Mouse (Mus musculus): ENCODE measurements around the gene Syce2. TPM values are rescaled to one million over a fixed set of nuclear protein-coding genes. Genes with fewer than 3 reads are reported as not detected.

Gene Syce2
- polyA plus RNA-seq, 1 experiment from 2014 or later = 86.2 TPM

DNA sequence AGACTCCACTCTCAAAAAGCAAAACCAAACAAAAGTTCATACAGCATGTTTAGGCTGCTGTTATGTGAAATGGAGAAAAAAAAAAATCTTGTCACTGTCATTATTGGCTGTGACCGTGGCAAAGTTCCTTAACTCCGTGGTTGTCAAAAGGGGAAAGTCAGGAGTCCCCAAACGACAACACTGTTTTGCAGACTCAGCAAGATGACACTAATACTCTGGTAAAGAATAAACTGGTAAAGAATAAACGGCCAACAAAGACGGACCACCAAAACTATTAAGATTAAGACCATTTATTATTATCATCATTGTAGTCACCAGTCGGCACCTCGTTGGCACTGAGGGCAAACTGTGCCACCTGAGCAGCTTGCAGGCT, 32.0 kb upstream of the Syce2 start:
- DNase-seq (ENCODE audit: low spot score) (no peak), ATAC-seq (replicated peaks; ENCODE audit: low FRiP score) (no peak)
- 4% methylated on average over 7 of the region's 7 CpGs for WGBS
- Histone ChIP-seq H3K36me3 (ENCODE audit: control insufficient read depth, insufficient read depth, low read length) (peaks cover 33% of the 10 kb centered on the region; the same call in 1 of the 2 replicates), H3K4me2 (ENCODE audit: low read depth, low read length, severe bottlenecking) (peak overlapping the region; percentile 65), H3K4me1 (replicated peaks; ENCODE audit: control insufficient read depth, insufficient read depth, low read length) (peaks cover 17% of the 10 kb centered on the region), H3K4me3 (ENCODE audit: low read depth, low read length) (peak overlapping the region; percentile 97), H3K27ac (ENCODE audit: low read depth, low read length) (peak overlapping the region; percentile 77), H3K9ac (ENCODE audit: low read length) (peak overlapping the region; percentile 95), H3K9me3 (ENCODE audit: control insufficient read depth, low read length) (no peaks in the 10 kb centered on the region), H3K27me3 (ENCODE audit: control insufficient read depth, insufficient read depth, low read length) (no peaks in the 10 kb centered on the region)

DNA sequence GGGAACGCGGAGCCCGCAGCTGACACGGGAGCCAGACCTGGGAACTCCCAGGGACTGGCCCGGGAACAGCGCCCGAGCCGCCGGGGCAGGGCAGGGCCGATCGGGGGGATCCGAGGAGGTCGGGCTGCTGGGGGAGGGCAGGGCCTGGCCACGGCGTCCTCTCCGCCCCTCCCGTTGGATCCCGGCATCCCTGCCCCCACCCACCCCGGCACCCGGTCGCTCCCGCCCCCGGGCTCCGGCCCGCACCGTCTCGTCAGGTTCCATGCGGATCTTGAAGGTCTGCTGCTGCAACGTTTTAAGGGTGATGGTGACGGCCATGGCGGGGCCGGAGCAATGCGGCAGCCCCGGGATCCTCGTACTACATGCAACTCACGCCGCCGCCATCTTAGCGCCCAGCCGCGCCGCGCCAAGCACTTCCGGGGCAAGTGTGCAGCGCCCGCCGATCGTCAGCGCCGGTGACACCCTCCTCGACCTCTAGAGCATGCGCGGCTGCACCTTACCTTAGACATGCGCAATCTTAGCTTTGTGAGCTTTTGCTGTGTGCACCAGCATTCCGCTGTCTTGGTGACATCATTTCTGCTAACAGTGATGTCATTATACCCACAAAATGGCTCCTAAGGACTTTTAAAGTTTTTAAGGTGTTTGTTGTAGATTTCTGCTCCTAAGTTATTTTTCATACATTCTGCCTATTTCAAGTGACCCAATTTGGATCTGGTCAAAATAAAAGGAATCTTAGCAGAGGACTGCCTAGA, 31.5 kb upstream of the Syce2 start, which contains the start of gene Rad23a:
Gene Rad23a (minus strand): TSS at position 418 of the 752 bp plus-strand sequence.
- H3K27me3 ChIP-seq (ENCODE audit: control insufficient read depth, insufficient read depth, low read length) = no peaks in the 10 kb centered on the region
- ATAC-seq (replicated peaks; ENCODE audit: low FRiP score) = peak; percentile 95
- peak within 1 kb of the TSS; percentile 77 for H3K27ac ChIP-seq (ENCODE audit: low read depth, low read length)
- H3K9me3 ChIP-seq (ENCODE audit: control insufficient read depth, low read length) = no peaks in the 10 kb centered on the region
- under 1% methylated on average over 53 of the region's 55 CpGs for WGBS
- H3K4me3 ChIP-seq (ENCODE audit: low read depth, low read length) = peak within 1 kb of the TSS; percentile 97
- peaks cover 17% of the 10 kb centered on the region for H3K4me1 ChIP-seq (replicated peaks; ENCODE audit: control insufficient read depth, insufficient read depth, low read length)
- peaks cover 35% of the 10 kb centered on the region; the same call in 1 of the 2 replicates for H3K36me3 ChIP-seq (ENCODE audit: control insufficient read depth, insufficient read depth, low read length)
- H3K9ac ChIP-seq (ENCODE audit: low read length) = peak within 1 kb of the TSS; percentile 95
- peak within 1 kb of the TSS; percentile 65 for H3K4me2 ChIP-seq (ENCODE audit: low read depth, low read length, severe bottlenecking)
- peak; percentile 95 for DNase-seq (ENCODE audit: low spot score)

DNA sequence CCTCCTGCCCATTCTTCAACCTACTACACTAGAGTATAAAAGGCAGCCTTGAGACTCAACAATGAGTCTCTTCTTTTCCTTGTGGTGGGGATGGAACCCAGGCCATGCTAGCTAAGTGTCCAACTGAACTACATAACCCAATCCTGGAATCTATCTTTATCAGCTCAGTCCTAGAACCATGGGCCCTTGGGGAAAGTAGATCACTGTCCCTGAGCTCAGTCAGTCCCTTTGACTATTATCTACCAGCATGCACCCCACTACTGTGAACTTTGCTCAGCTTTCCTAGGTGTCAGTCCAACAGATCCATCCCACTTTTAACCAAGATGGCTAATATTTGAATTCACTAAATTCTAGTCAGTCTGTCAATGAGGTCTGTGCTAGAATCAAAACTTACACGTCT, 30.4 kb upstream of the Syce2 start:
- Histone ChIP-seq H3K4me2 (ENCODE audit: low read depth, low read length, severe bottlenecking) (no peak overlapping the region), H3K4me3 (ENCODE audit: low read depth, low read length) (no peak overlapping the region), H3K9me3 (ENCODE audit: control insufficient read depth, low read length) (no peaks in the 10 kb centered on the region), H3K27ac (ENCODE audit: low read depth, low read length) (no peak overlapping the region), H3K36me3 (ENCODE audit: control insufficient read depth, insufficient read depth, low read length) (peaks cover 35% of the 10 kb centered on the region; the same call in 1 of the 2 replicates), H3K27me3 (ENCODE audit: control insufficient read depth, insufficient read depth, low read length) (no peaks in the 10 kb centered on the region), H3K4me1 (replicated peaks; ENCODE audit: control insufficient read depth, insufficient read depth, low read length) (peaks cover 17% of the 10 kb centered on the region), H3K9ac (ENCODE audit: low read length) (no peak overlapping the region)
- WGBS = 85% methylated on average over 1 of the region's 1 CpGs
- no peak for DNase-seq (ENCODE audit: low spot score)
- ATAC-seq (replicated peaks; ENCODE audit: low FRiP score) = no peak

DNA sequence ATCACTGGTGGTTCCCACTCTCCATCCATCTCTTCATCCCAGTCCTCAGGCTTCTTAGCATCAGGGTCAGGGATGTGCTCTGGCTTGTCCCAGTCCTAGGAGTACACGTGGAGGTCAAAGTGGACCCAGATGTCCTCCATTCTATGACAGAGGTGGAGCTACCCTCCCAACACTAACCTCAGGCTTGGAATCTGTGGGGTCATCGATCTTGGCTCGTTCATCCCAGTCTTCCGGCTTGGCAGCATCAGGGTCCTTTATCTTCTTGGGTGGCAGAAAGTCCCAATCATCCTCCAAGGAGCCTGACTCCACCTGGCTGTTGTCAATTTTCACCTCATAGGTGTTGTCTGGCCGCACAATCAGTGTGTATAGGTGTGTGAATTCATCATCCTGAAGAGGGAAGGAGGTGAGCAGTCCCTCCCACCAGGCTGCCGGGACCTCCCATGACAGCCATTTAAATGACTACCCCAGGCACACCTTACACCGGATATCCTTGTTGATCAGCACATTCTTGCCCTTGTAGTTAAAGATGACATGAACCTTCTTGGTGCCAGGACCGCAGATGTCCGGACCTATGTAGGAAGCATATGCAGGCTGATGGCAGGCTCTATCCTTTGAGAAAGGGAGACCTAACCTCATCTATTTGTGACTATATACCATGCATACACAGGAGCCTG, 27.4 kb upstream of the Syce2 start:
- H3K9me3 ChIP-seq (ENCODE audit: control insufficient read depth, low read length) = no peaks in the 10 kb centered on the region
- peaks cover 19% of the 10 kb centered on the region for H3K4me1 ChIP-seq (replicated peaks; ENCODE audit: control insufficient read depth, insufficient read depth, low read length)
- 88% methylated on average over 9 of the region's 9 CpGs for WGBS
- DNase-seq (ENCODE audit: low spot score) (no peak), ATAC-seq (replicated peaks; ENCODE audit: low FRiP score) (no peak)
- H3K36me3 ChIP-seq (ENCODE audit: control insufficient read depth, insufficient read depth, low read length) = peaks cover 30% of the 10 kb centered on the region; the same call in 1 of the 2 replicates
- H3K4me3 ChIP-seq (ENCODE audit: low read depth, low read length) = peak overlapping the region; percentile 98
- no peak overlapping the region; the same call in 1 of the 2 replicates for H3K9ac ChIP-seq (ENCODE audit: low read length)
- no peaks in the 10 kb centered on the region for H3K27me3 ChIP-seq (ENCODE audit: control insufficient read depth, insufficient read depth, low read length)
- H3K4me2 ChIP-seq (ENCODE audit: low read depth, low read length, severe bottlenecking) = peak overlapping the region; percentile 85; the same call in 1 of the 2 replicates
- no peak overlapping the region for H3K27ac ChIP-seq (ENCODE audit: low read depth, low read length)

DNA sequence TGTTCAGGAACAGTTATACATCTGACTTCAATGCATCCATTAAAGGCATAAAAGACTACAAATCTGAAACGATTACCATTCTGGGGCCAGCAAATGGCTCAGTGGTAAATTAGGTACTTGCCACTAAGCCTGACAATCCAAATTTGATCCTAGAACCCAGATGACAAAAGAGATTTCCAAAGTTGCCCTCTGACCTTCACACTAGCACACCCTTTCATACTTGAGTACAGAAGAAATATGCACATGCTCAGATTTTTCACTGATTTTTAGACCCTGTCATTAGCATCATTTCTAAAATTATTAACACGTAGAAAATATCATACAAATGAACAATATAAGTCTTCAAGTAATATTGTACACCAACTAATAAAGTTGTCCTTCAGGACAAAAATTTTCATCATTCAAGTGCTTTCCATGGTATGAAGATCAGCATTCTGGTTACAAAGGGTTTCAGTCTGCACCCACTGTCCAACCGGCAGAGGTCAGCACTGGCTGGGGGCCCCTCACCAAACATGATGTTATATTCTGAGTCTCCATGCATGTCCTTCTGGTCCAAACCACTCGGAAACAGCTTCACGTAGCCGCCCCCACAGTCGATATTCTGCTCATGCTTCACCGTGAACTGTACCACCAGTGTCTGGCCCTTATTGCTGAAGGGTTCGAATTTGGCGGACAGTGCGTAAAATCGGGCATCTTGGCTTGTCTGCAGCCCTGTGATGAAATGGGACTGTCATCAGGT, 26.4 kb upstream of the Syce2 start:
- 20% methylated on average over 12 of the region's 12 CpGs for WGBS
- Histone ChIP-seq H3K36me3 (ENCODE audit: control insufficient read depth, insufficient read depth, low read length) (peaks cover 30% of the 10 kb centered on the region; the same call in 1 of the 2 replicates), H3K27me3 (ENCODE audit: control insufficient read depth, insufficient read depth, low read length) (no peaks in the 10 kb centered on the region), H3K4me1 (replicated peaks; ENCODE audit: control insufficient read depth, insufficient read depth, low read length) (peaks cover 15% of the 10 kb centered on the region), H3K27ac (ENCODE audit: low read depth, low read length) (0 out of 2 replicates have a peak overlapping the region, but pooled peaks have one; percentile 66), H3K4me2 (ENCODE audit: low read depth, low read length, severe bottlenecking) (peak overlapping the region; percentile 85), H3K4me3 (ENCODE audit: low read depth, low read length) (peak overlapping the region; percentile 98), H3K9ac (ENCODE audit: low read length) (peak overlapping the region; percentile 97), H3K9me3 (ENCODE audit: control insufficient read depth, low read length) (no peaks in the 10 kb centered on the region)
- ATAC-seq (replicated peaks; ENCODE audit: low FRiP score) (no peak), DNase-seq (ENCODE audit: low spot score) (peak; percentile 73)

DNA sequence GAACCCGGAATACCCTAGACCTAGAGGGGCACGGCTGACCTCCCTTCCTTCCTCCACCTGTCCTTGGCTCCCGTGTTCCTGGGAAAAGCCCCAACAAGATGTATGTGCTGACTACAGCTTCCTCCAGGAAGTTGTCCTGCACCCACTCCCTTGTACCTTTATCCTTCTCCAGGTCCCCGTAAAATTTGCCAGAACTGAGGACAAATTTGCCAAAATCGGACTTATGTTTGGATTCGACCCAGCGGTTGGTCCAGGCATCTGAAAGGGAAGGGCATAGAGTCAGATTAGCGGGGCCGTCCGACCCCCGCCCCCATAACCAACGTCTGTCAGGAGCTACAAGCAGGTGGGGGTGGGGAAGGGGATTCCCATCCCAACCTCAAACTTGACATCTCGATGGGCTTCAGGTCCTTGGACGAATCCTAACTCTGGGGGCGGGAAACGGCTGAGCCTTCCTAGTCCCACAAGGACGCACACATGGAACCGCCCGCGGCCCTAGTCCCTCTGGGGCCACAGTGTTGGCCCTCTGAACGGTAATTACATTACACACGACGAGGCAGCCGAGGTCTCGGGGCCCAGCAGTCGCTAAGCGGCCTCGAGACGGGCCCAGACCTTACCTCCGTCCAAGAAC, 25.7 kb upstream of the Syce2 start:
- peaks cover 30% of the 10 kb centered on the region; the same call in 1 of the 2 replicates for H3K36me3 ChIP-seq (ENCODE audit: control insufficient read depth, insufficient read depth, low read length)
- under 1% methylated on average over 30 of the region's 30 CpGs for WGBS
- no peaks in the 10 kb centered on the region for H3K9me3 ChIP-seq (ENCODE audit: control insufficient read depth, low read length)
- H3K4me1 ChIP-seq (replicated peaks; ENCODE audit: control insufficient read depth, insufficient read depth, low read length) = peaks cover 15% of the 10 kb centered on the region
- peak overlapping the region; percentile 97 for H3K9ac ChIP-seq (ENCODE audit: low read length)
- H3K4me3 ChIP-seq (ENCODE audit: low read depth, low read length) = peak overlapping the region; percentile 98
- no peak for DNase-seq (ENCODE audit: low spot score)
- H3K27me3 ChIP-seq (ENCODE audit: control insufficient read depth, insufficient read depth, low read length) = no peaks in the 10 kb centered on the region
- H3K4me2 ChIP-seq (ENCODE audit: low read depth, low read length, severe bottlenecking) = peak overlapping the region; percentile 85
- no peak for ATAC-seq (replicated peaks; ENCODE audit: low FRiP score)
- H3K27ac ChIP-seq (ENCODE audit: low read depth, low read length) = peak overlapping the region; percentile 66

DNA sequence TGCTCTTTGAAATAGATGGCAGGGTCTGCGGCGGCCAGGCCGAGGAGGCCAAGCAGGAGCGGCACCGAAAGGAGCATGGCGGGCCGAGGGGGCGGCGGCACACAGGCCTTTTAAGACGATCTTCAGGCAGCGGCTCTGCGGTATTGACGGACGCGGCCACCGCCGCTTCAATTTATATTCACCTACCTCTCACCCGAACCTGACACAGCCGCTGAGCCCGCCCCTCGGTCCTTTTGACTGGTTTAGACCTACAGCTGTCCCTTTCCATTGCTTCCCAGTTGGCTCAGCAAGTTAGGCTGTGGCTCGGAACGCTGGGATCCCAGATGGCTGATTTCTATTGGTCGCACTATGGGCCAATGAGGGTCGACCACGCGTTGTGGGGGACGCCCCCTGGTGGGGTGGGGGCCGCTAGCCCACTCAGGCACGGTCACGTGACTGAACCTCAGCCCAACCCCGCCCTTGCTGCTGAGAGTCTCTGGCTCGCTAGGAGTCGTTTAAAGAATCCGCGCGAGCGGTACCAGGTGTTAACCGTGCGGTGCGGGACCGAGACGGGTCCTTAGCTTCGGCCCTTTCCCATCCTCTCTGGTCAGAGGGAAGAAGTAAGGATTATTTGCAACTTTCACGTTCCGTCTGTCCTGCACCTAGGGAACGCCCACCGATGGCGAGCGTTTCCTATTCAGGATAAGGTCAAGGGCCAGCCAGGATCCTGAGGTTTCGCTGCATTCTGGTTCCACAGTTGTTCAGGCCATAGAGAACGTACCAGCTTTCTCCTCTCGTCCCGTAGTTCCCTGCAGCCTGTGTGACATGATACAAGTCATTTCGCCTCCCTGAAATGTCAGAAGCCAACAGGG, 25.0 kb upstream of the Syce2 start, which contains the start of gene Calr:
Gene Calr (minus strand): TSS at position 213 of the 851 bp plus-strand sequence.
- WGBS = 1% methylated on average over 55 of the region's 55 CpGs

More for the DNA sequence above, 25.0 kb upstream of the Syce2 start, which contains the start of gene Calr:
- Histone ChIP-seq H3K27me3 (ENCODE audit: control insufficient read depth, insufficient read depth, low read length) (no peaks in the 10 kb centered on the region), H3K4me3 (ENCODE audit: low read depth, low read length) (peak within 1 kb of the TSS; percentile 98), H3K4me2 (ENCODE audit: low read depth, low read length, severe bottlenecking) (peak within 1 kb of the TSS; percentile 85), H3K27ac (ENCODE audit: low read depth, low read length) (peak within 1 kb of the TSS; percentile 66), H3K4me1 (replicated peaks; ENCODE audit: control insufficient read depth, insufficient read depth, low read length) (peaks cover 15% of the 10 kb centered on the region), H3K9ac (ENCODE audit: low read length) (peak within 1 kb of the TSS; percentile 97), H3K9me3 (ENCODE audit: control insufficient read depth, low read length) (no peaks in the 10 kb centered on the region), H3K36me3 (ENCODE audit: control insufficient read depth, insufficient read depth, low read length) (peaks cover 26% of the 10 kb centered on the region; the same call in 1 of the 2 replicates)
- ATAC-seq (replicated peaks; ENCODE audit: low FRiP score) (peak; percentile 99), DNase-seq (ENCODE audit: low spot score) (peak; percentile 100)
